Mouse (Mus musculus) granulocyte monocyte progenitor cell, adult 5-6 weeks (primary cell): ENCODE data around the gene Bmpr1a. TPM values are rescaled to one million over a fixed set of nuclear protein-coding genes. Genes with fewer than 3 reads are reported as not detected.

Experiments used
- ATAC-seq: replicated peaks from 2 replicates; pipeline ENCODE4 v1.8.0; 2016; ENCODE audit warnings: mild to moderate bottlenecking, moderate TSS enrichment, inconsistent platforms; ENCODE audit not compliant: poor library complexity, severe bottlenecking
- total RNA-seq, 2 experiments: library from RNA; stranded (forward) in 1 of 2; stranded (reverse) in 1 of 2; fragments of 200-712, 200-1000 nt in 1 of 2; fragments of >200 nt in 1 of 2; fragmentation: Nextera tagmentation in 1 of 2; gene quantifications; 2 replicates each; pipeline ENCODE4 v1.2.3; 2014 to 2017

The Bmpr1a gene
- total RNA-seq, 2 experiments from 2014 or later, result 0.46 TPM; not detected in 1

- peak; percentile 91 for ATAC-seq
Measured at GRCm38 (mm10) chr14:34363490-34364253, 139.5 kb downstream of the Bmpr1a start.

GRCm38 (mm10) chr14:34362726-34363445 is 140.3 kb downstream of the Bmpr1a start:
- peak; percentile 55 for ATAC-seq

GRCm38 (mm10) chr14:34362135-34362534 is 141.0 kb downstream of the Bmpr1a start:
- no peak for ATAC-seq

Other genes starting within 250 kb of the Bmpr1a start
- gene Shld2, start 192.8 kb downstream of the Bmpr1a start, total RNA-seq (2014; fragmentation: Nextera tagmentation), result 6.6 and 16.8 TPM in 2 replicates
- gene Shld2, start 192.8 kb downstream of the Bmpr1a start, total RNA-seq (2017), result 7.9 and 17.8 TPM in 2 replicates
- gene Glud1, start 192.6 kb downstream of the Bmpr1a start, total RNA-seq (2014; fragmentation: Nextera tagmentation), result 127 and 141 TPM in 2 replicates
- gene Glud1, start 192.6 kb downstream of the Bmpr1a start, total RNA-seq (2017), result 180 and 222 TPM in 2 replicates
- not detected in 2 replicates for gene Fam25c, start 147.9 kb downstream of the Bmpr1a start, total RNA-seq (2014; fragmentation: Nextera tagmentation)
- not detected in 2 replicates for gene Fam25c, start 147.9 kb downstream of the Bmpr1a start, total RNA-seq (2017)
- gene Sncg, start 128.6 kb downstream of the Bmpr1a start, total RNA-seq (2014; fragmentation: Nextera tagmentation), result not detected in 2 replicates
- gene Sncg, start 128.6 kb downstream of the Bmpr1a start, total RNA-seq (2017), result not detected in 2 replicates
- not detected in 2 replicates for gene Mmrn2, start 127.9 kb downstream of the Bmpr1a start, total RNA-seq (2014; fragmentation: Nextera tagmentation)
- not detected in 2 replicates for gene Mmrn2, start 127.9 kb downstream of the Bmpr1a start, total RNA-seq (2017)
- not detected in 2 replicates for gene 9230112D13Rik, start 19.5 kb upstream of the Bmpr1a start, total RNA-seq (2014; fragmentation: Nextera tagmentation)
- not detected in 2 replicates for gene 9230112D13Rik, start 19.5 kb upstream of the Bmpr1a start, total RNA-seq (2017)
- gene Ldb3, start 85.3 kb upstream of the Bmpr1a start, total RNA-seq (2014; fragmentation: Nextera tagmentation), result not detected in 2 replicates
- gene Ldb3, start 85.3 kb upstream of the Bmpr1a start, total RNA-seq (2017), result not detected in 2 replicates
- not detected in 2 replicates for gene Opn4, start 96.8 kb upstream of the Bmpr1a start, total RNA-seq (2014; fragmentation: Nextera tagmentation)
- not detected in 2 replicates for gene Opn4, start 96.8 kb upstream of the Bmpr1a start, total RNA-seq (2017)
- 56.4 and 57.8 TPM in 2 replicates for gene Wapl, start 170.6 kb upstream of the Bmpr1a start, total RNA-seq (2014; fragmentation: Nextera tagmentation)
- 101 and 111 TPM in 2 replicates for gene Wapl, start 170.6 kb upstream of the Bmpr1a start, total RNA-seq (2017)